Mouse (Mus musculus): ENCODE measurements around the gene Cdhr5. TPM values are rescaled to one million over a fixed set of nuclear protein-coding genes. Genes with fewer than 3 reads are reported as not detected.
A peak's percentile ranks its signal among the peaks of the same experiment; 100 is the strongest.

Cdhr5 gene
- polyA plus RNA-seq, 1 experiment from 2014 or later: not detected

DNA sequence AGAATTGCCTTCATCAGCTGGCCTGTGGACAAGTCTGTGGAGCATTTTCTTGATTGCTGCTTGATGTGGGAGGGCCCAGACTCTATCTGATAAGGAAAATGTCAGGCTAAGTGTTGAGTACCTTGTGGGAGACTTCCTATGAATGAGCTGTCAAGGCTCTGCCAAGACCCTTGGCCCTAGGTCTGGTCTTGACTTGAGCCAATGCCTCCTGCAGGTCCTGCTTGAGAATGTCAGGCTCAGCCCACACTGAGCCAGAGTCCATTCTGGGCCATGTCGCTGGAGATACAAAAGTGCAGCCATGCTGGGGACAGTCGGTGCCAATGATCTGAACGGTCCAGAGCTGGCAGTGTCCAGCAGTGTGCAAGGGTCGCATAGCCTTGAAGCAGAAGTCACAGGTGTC, 6.2 kb upstream of the Cdhr5 start:
- 89% methylated on average over 4 of the region's 4 CpGs for WGBS
- Histone ChIP-seq H3K9ac (ENCODE audit: low read depth, low read length) (no peak overlapping the region), H3K4me1 (ENCODE audit: control insufficient read depth, insufficient read depth, low read depth, low read length) (peaks cover 6% of the 10 kb centered on the region), H3K36me3 (ENCODE audit: control insufficient read depth, insufficient read depth, low read length) (no peaks in the 10 kb centered on the region), H3K27me3 (replicated peaks; ENCODE audit: control insufficient read depth, insufficient read depth, low read length) (0 out of 2 replicates have a peak, but pooled peaks cover 3% of the 10 kb centered on the region), H3K27ac (ENCODE audit: low read depth, low read length) (no peak overlapping the region), H3K4me3 (ENCODE audit: low read length) (no peak overlapping the region), H3K4me2 (ENCODE audit: low read length) (no peak overlapping the region), H3K9me3 (ENCODE audit: control insufficient read depth, low read length) (no peaks in the 10 kb centered on the region)
- ATAC-seq: no peak

DNA sequence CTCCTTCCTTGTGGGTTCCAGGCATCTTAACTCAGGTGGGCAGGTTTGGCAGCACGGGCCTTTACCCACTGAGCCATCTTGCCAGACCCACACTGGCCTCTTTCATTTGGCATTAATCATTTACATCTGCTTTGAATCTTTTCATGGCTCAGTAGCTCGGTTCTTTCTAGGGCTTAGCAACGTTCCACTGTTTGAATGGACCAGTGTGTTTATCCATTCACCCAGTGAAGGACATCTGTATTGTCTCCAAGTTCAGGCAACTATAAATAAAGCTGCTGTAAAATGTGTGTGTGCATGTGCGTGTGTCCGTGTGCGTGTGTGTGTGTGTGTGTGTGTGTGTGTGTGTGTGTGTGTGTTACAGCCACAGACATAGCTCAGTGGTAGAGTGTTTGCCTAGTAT, 4.9 kb upstream of the Cdhr5 start:
- Histone ChIP-seq H3K27ac (ENCODE audit: low read depth, low read length) (no peak overlapping the region), H3K4me3 (ENCODE audit: low read length) (no peak overlapping the region), H3K4me1 (ENCODE audit: control insufficient read depth, insufficient read depth, low read depth, low read length) (peaks cover 6% of the 10 kb centered on the region), H3K9ac (ENCODE audit: low read depth, low read length) (no peak overlapping the region), H3K36me3 (ENCODE audit: control insufficient read depth, insufficient read depth, low read length) (no peaks in the 10 kb centered on the region), H3K9me3 (ENCODE audit: control insufficient read depth, low read length) (no peaks in the 10 kb centered on the region), H3K4me2 (ENCODE audit: low read length) (no peak overlapping the region), H3K27me3 (replicated peaks; ENCODE audit: control insufficient read depth, insufficient read depth, low read length) (0 out of 2 replicates have a peak, but pooled peaks cover 3% of the 10 kb centered on the region)
- ATAC-seq: no peak
- 53% methylated on average over 6 of the region's 6 CpGs for WGBS

DNA sequence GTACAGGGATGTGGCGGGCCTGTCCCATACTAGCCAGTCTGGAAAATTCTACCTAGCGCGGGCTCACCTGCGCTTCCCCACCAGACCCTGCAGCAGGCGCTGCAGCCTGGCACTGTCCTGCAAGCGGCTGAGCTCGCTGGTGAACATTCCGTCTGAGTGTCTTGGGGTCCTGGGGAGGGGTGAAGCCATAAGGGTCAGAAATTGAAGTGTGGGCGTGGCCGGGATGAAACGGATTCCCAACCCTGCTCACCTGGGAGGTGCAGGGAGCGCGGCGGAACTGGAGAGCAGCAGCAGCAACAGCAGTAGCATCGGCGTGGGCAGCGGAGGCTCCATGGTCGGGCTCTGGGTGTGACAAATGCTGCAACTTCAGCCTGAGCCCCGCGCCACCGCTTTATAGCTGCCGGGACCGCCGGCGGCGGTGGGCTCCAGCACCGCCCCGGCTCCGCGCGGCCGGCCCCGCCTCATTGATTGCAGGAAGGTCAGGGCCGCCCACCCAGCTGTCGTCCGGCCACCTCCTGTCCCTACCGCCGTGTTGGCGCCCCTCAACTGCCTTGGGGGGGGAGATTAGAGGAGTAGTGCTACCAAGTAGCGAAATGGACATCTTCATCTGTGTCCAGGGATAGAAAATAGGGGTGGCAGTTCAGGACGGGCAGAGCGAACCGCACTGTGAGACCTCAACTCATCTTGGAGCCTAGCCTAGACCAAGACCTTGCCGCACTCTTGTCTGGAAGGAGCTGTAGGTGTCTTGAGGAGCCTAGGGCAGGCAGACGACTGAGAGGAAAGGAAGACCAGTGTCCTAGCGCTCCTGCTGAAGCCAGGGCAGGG, 2.4 kb upstream of the Cdhr5 start, which contains the start of gene Sct:
Sct (minus strand) TSS at position 368 of the 825 bp plus-strand sequence.
- H3K27ac ChIP-seq (ENCODE audit: low read depth, low read length): no peak within 1 kb of the TSS
- peak within 1 kb of the TSS; percentile 55 for H3K4me3 ChIP-seq (ENCODE audit: low read length)
- H3K4me2 ChIP-seq (ENCODE audit: low read length): peak within 1 kb of the TSS; percentile 95
- H3K9me3 ChIP-seq (ENCODE audit: control insufficient read depth, low read length): no peaks in the 10 kb centered on the region
- H3K9ac ChIP-seq (ENCODE audit: low read depth, low read length): peak within 1 kb of the TSS; percentile 71
- peaks cover 6% of the 10 kb centered on the region for H3K4me1 ChIP-seq (ENCODE audit: control insufficient read depth, insufficient read depth, low read depth, low read length)
- no peaks in the 10 kb centered on the region for H3K36me3 ChIP-seq (ENCODE audit: control insufficient read depth, insufficient read depth, low read length)
- peak; percentile 87 for ATAC-seq
- WGBS: 2% methylated on average over 46 of the region's 46 CpGs
- 0 out of 2 replicates have a peak, but pooled peaks cover 3% of the 10 kb centered on the region for H3K27me3 ChIP-seq (replicated peaks; ENCODE audit: control insufficient read depth, insufficient read depth, low read length)

DNA sequence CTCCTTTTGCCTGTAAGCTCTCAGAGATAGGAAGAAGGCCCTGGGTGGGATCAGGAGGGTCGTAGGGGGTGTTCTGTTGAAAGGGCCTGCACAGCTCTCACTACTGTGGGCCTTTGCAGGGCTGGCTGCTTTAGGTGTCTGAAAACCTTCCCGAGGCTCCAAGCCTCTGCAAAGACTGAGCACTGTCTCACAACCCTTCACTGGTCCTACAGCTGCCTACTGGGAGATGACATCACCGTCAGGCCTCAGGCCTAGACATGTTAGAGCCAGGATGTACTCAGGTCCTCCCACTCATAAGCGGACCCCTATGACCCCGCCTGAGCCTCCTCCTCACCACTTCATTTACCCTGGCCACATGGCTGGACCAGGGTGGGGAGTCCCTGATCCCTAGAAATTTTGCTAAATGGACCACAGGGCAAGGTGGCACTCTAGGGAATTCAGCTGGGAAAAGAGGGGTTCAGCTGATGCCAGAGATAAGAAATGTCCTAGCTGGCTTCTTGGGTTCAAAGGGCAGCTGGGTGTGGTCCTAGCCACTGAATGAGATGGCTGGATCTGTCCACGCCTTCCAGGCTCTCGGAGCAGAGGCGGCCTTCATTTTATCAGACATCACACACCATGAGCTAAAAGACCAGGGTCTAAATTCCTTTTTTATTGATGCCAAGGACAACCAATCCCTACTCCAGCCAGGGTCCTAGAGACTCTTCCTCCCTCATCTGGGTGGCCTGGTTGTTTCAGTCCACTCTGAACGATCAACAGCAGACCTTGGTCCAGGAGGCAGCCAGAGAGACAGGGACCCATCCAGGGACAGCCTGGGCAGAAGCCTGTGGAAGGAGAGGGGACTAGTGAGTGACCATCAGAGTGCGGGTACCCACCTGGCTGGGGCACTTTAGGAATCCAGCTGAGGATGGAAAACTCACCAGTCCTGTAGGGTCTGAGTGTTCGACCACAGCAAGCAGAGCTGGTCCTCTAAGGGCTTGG, 1.4 kb upstream of the Cdhr5 start:
- no peak overlapping the region for H3K27ac ChIP-seq (ENCODE audit: low read depth, low read length)
- peaks cover 6% of the 10 kb centered on the region for H3K4me1 ChIP-seq (ENCODE audit: control insufficient read depth, insufficient read depth, low read depth, low read length)
- H3K4me3 ChIP-seq (ENCODE audit: low read length): no peak overlapping the region
- H3K27me3 ChIP-seq (replicated peaks; ENCODE audit: control insufficient read depth, insufficient read depth, low read length): 0 out of 2 replicates have a peak, but pooled peaks cover 3% of the 10 kb centered on the region
- H3K9me3 ChIP-seq (ENCODE audit: control insufficient read depth, low read length): no peaks in the 10 kb centered on the region
- no peak overlapping the region; the same call in 1 of the 2 replicates for H3K4me2 ChIP-seq (ENCODE audit: low read length)
- no peak; the same call in 1 of the 2 replicates for ATAC-seq
- 85% methylated on average over 11 of the region's 11 CpGs for WGBS
- no peak overlapping the region; the same call in 1 of the 2 replicates for H3K9ac ChIP-seq (ENCODE audit: low read depth, low read length)
- H3K36me3 ChIP-seq (ENCODE audit: control insufficient read depth, insufficient read depth, low read length): no peaks in the 10 kb centered on the region

- no peaks in the 10 kb centered on the region for H3K36me3 ChIP-seq (ENCODE audit: control insufficient read depth, insufficient read depth, low read length)
- 85% methylated on average over 9 of the region's 9 CpGs for WGBS
- H3K4me1 ChIP-seq (ENCODE audit: control insufficient read depth, insufficient read depth, low read depth, low read length): peaks cover 6% of the 10 kb centered on the region
- H3K4me3 ChIP-seq (ENCODE audit: low read length): no peak overlapping the region
- no peak overlapping the region for H3K27ac ChIP-seq (ENCODE audit: low read depth, low read length)
- no peak overlapping the region for H3K4me2 ChIP-seq (ENCODE audit: low read length)
- 0 out of 2 replicates have a peak, but pooled peaks cover 3% of the 10 kb centered on the region for H3K27me3 ChIP-seq (replicated peaks; ENCODE audit: control insufficient read depth, insufficient read depth, low read length)
- H3K9ac ChIP-seq (ENCODE audit: low read depth, low read length): no peak overlapping the region
- no peaks in the 10 kb centered on the region for H3K9me3 ChIP-seq (ENCODE audit: control insufficient read depth, low read length)
- ATAC-seq: no peak
These were observed 1.2 kb downstream of the Cdhr5 start for GRCm38 (mm10) chr7:141275356-141275755.

DNA sequence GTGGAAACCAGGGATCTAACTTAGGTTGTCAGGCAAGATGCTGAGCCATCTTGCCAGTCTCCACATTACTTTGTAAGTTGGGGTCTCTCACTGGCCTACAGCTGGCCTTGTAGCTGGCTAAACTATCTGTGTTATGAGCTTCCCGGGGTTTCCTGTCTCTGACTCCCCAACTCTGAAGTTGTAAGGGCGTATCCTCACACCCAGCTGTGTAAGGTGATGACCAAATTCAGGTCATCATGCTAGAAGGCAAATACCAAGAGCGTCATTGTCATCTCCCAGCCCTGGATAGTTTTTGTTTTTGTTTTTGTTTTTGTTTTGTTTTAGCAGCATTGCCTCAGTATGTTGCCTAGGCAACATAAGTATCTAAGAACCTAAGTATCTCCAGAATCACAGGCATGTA, 6.0 kb downstream of the Cdhr5 start:
- no peak overlapping the region for H3K4me3 ChIP-seq (ENCODE audit: low read length)

DNA sequence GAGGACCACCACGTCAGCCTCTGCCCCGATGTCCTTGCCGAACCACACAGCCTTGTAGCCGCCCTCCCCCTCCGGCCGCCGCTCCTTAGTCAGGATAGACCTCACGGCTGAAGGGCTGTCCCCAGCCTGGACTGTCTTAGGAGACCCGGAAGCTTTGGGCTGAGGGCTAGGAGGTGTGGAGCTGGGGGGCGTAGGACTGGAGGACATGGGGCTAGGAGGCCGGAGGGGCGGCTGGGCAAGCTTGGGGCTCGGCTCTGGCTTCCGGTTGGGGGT, 7.4 kb downstream of the Cdhr5 start:
- whole genome bisulfite sequencing: 86% methylated on average over 14 of the region's 14 CpGs
- Histone ChIP-seq H3K9me3 (ENCODE audit: control insufficient read depth, low read length) (no peaks in the 10 kb centered on the region), H3K4me1 (ENCODE audit: control insufficient read depth, insufficient read depth, low read depth, low read length) (peaks cover 3% of the 10 kb centered on the region; the same call in 1 of the 2 replicates), H3K9ac (ENCODE audit: low read depth, low read length) (no peak overlapping the region), H3K27ac (ENCODE audit: low read depth, low read length) (no peak overlapping the region), H3K4me2 (ENCODE audit: low read length) (no peak overlapping the region), H3K4me3 (ENCODE audit: low read length) (no peak overlapping the region), H3K36me3 (ENCODE audit: control insufficient read depth, insufficient read depth, low read length) (no peaks in the 10 kb centered on the region), H3K27me3 (replicated peaks; ENCODE audit: control insufficient read depth, insufficient read depth, low read length) (no peaks in the 10 kb centered on the region; the same call in 1 of the 2 replicates)
- no peak for ATAC-seq

More for the DNA sequence above, 6.0 kb downstream of the Cdhr5 start:
- no peak for ATAC-seq
- H3K9me3 ChIP-seq (ENCODE audit: control insufficient read depth, low read length): no peaks in the 10 kb centered on the region
- 89% methylated on average over 3 of the region's 3 CpGs for WGBS
- peaks cover 3% of the 10 kb centered on the region; the same call in 1 of the 2 replicates for H3K4me1 ChIP-seq (ENCODE audit: control insufficient read depth, insufficient read depth, low read depth, low read length)
- H3K27me3 ChIP-seq (replicated peaks; ENCODE audit: control insufficient read depth, insufficient read depth, low read length): no peaks in the 10 kb centered on the region; the same call in 1 of the 2 replicates
- no peak overlapping the region for H3K4me2 ChIP-seq (ENCODE audit: low read length)
- no peaks in the 10 kb centered on the region for H3K36me3 ChIP-seq (ENCODE audit: control insufficient read depth, insufficient read depth, low read length)
- H3K27ac ChIP-seq (ENCODE audit: low read depth, low read length): no peak overlapping the region
- no peak overlapping the region for H3K9ac ChIP-seq (ENCODE audit: low read depth, low read length)

DNA sequence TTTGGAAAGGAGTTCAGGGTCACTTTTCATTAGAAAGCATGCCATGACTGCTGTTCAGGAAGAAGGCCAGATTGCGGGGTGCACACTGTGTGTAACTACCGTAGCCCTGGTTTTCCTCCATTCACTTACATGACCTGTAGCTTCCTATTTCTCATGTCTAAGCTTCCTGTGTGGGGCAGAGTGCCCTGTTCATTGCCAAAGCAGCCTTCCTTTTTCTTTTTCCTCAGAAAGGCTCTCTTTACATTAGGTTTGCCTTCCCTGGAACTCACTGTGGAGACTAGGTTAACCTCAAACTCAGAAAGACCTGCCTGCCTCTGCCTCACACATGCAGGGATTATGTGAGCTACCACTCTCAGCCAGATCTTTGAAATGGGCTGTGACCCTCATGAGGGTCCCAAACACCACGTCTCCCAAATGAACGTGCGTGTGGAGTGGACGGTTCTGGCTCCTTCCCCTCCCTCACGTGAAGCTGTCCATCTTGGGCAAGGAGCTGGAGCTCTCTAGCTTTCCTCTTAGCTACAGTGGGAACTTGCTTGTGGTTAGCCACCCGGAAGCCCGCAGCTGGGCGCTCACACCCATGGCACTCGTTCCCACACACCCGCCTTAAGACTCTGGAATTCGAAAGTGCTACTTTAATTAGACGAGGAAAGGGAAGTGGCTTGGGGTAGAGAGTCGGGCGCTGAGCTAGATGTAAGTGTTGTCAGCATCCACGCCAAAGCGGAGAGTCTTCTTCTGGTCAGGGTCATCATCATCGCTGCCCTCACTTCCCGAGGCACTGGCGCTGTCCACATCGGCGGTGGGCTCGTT, 7.9 kb downstream of the Cdhr5 start:
- H3K9ac ChIP-seq (ENCODE audit: low read depth, low read length): no peak overlapping the region
- peaks cover 3% of the 10 kb centered on the region; the same call in 1 of the 2 replicates for H3K4me1 ChIP-seq (ENCODE audit: control insufficient read depth, insufficient read depth, low read depth, low read length)
- H3K36me3 ChIP-seq (ENCODE audit: control insufficient read depth, insufficient read depth, low read length): peaks cover 4% of the 10 kb centered on the region; the same call in 1 of the 2 replicates
- H3K27me3 ChIP-seq (replicated peaks; ENCODE audit: control insufficient read depth, insufficient read depth, low read length): no peaks in the 10 kb centered on the region; the same call in 1 of the 2 replicates
- WGBS: 78% methylated on average over 24 of the region's 24 CpGs
- no peak overlapping the region for H3K27ac ChIP-seq (ENCODE audit: low read depth, low read length)
- H3K9me3 ChIP-seq (ENCODE audit: control insufficient read depth, low read length): no peaks in the 10 kb centered on the region
- H3K4me3 ChIP-seq (ENCODE audit: low read length): no peak overlapping the region
- ATAC-seq: no peak
- H3K4me2 ChIP-seq (ENCODE audit: low read length): no peak overlapping the region

Data from hindbrain, embryonic 16.5 days (tissue).